Mouse (Mus musculus) ES-Bruce4 (cell line): ENCODE data around the gene Zfp704. TPM values are rescaled to one million over a fixed set of nuclear protein-coding genes. Genes with fewer than 3 reads are reported as not detected.

Experiments used
- H3K27ac ChIP-seq: 2 replicates; pipeline ENCODE4 v1.5.1; 2012; ENCODE audit warnings: low read length, inconsistent platforms; ENCODE audit not compliant: insufficient read depth
- H3K27me3 ChIP-seq: 2 replicates; pipeline ENCODE4 v1.6.1; 2012; ENCODE audit warnings: mild to moderate bottlenecking, low read length, inconsistent platforms; ENCODE audit not compliant: control insufficient read depth, poor library complexity, insufficient read depth, severe bottlenecking
- H3K36me3 ChIP-seq: 2 replicates; pipeline ENCODE4 v1.6.1; 2012; ENCODE audit warnings: inconsistent platforms, mild to moderate bottlenecking, low read length, moderate library complexity; ENCODE audit not compliant: control insufficient read depth, poor library complexity, insufficient read depth, severe bottlenecking
- H3K4me1 ChIP-seq: one replicate; pipeline ENCODE4 v1.8.1; 2011; ENCODE audit warnings: low read length; ENCODE audit not compliant: control insufficient read depth, insufficient read depth
- H3K4me3 ChIP-seq: 2 replicates; pipeline ENCODE4 v1.5.1; 2011; ENCODE audit warnings: low read depth, mild to moderate bottlenecking, low read length
- H3K9ac ChIP-seq: 2 replicates; pipeline ENCODE4 v1.6.1; 2012; ENCODE audit warnings: low read depth, mild to moderate bottlenecking, inconsistent platforms; ENCODE audit not compliant: poor library complexity, severe bottlenecking
- H3K9me3 ChIP-seq: replicated peaks from 2 replicates; pipeline ENCODE4 v1.6.1; 2012; ENCODE audit warnings: mild to moderate bottlenecking, low read length, inconsistent platforms; ENCODE audit not compliant: control insufficient read depth, poor library complexity, insufficient read depth, severe bottlenecking
- CTCF ChIP-seq: IDR thresholded peaks from one replicate; pipeline ENCODE4 v1.8.1; 2011; ENCODE audit warnings: low read depth, low read length
- EP300 ChIP-seq: IDR thresholded peaks from 2 replicates; pipeline ENCODE4 v1.6.1; 2011; ENCODE audit warnings: low read depth, low read length; ENCODE audit not compliant: insufficient read depth
- POLR2A ChIP-seq: IDR thresholded peaks from one replicate; pipeline ENCODE4 v1.8.1; 2011; ENCODE audit warnings: low read length; ENCODE audit not compliant: insufficient read depth
- polyA plus RNA-seq: library from polyadenylated mRNA; stranded (reverse); fragments of >200 nt; gene quantifications from 2 replicates; pipeline ENCODE4 v1.2.4, GENCODE M21; 2011; ENCODE audit warnings: low read depth; ENCODE audit not compliant: missing spikeins, insufficient read depth, insufficient read length

Zfp704 gene
- polyA plus RNA-seq, 1 experiment: 24.7 TPM

DNA sequence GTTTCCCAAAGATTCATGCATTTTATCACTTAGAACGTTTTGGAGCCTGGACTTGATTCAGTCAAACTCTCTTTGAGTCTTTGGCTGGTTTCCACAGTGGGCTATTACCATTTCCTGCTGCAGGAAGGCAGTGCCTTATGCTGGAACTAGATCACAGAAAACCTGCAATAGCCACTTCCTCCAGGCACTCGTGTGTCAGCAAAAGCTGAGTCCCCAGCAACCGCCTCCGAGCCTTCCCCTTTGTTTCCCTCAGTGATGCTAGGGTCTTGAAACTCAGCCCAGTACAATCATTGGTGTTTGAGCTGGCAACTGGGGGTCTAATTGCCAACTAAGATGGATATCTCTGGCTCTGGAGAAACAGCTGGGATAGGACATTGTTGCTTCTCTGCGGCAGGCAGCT, 207.0 kb downstream of the Zfp704 start:
- Histone ChIP-seq H3K27ac (no peak overlapping the region), H3K4me1 (no peaks in the 10 kb centered on the region), H3K9ac (no peak overlapping the region), H3K36me3 (no peaks in the 10 kb centered on the region), H3K27me3 (no peaks in the 10 kb centered on the region), H3K9me3 (no peaks in the 10 kb centered on the region), H3K4me3 (no peak overlapping the region)
- TF ChIP-seq POLR2A: no peak
- TF ChIP-seq EP300: no peak
- TF ChIP-seq CTCF: no peak

DNA sequence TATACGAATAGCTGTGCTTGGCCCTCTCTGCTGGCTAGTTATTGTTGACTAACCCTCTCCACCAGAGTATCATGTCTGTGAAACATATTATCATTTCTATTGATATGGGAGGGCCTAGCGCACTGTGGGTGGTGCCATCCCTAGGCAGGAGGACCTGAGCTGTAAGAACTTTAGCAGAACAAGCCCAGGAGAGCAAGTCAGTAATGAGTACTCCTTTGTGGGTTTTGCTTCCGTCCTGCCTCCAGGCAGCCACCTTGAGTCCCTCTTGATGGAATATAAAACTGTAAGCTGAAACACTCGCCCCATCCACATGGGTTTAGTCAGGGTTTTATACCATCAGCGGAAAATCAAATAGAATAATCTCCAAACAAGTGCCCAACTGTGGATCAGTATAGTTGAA, 207.5 kb downstream of the Zfp704 start:
- no peaks in the 10 kb centered on the region for H3K27me3 ChIP-seq
- H3K27ac ChIP-seq: no peak overlapping the region
- TF ChIP-seq CTCF (no peak), POLR2A (no peak)

DNA sequence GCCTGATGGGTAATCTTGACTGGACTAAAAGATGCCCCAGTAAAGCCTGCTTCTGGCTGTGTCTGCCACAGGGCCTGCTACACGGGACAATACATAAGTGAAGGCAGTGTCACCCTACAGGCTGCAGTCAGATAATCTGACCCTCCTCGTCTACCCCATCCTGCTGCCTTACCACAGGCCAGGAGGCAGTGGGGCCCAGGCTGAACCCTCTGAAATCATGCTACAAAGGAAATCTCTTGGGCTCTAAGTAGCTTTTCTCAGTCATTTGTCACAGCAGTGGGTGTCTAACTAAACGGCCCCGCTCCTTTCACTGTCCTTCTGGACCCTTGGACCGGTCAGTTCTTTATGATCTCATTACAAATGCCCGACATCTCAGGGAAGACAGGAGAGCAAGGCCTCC, 208.2 kb downstream of the Zfp704 start:
- no peaks in the 10 kb centered on the region for H3K27me3 ChIP-seq
- H3K4me1 ChIP-seq: no peaks in the 10 kb centered on the region
- no peak overlapping the region for H3K9ac ChIP-seq
- H3K36me3 ChIP-seq: no peaks in the 10 kb centered on the region
- no peak overlapping the region for H3K27ac ChIP-seq
- no peak overlapping the region for H3K4me3 ChIP-seq
- H3K9me3 ChIP-seq: no peaks in the 10 kb centered on the region
- TF ChIP-seq POLR2A: no peak
- no peak for TF ChIP-seq EP300
- no peak for TF ChIP-seq CTCF

More for the DNA sequence above, 207.5 kb downstream of the Zfp704 start:
- no peaks in the 10 kb centered on the region for H3K4me1 ChIP-seq
- no peaks in the 10 kb centered on the region for H3K36me3 ChIP-seq
- no peak overlapping the region for H3K4me3 ChIP-seq
- H3K9ac ChIP-seq: no peak overlapping the region
- no peaks in the 10 kb centered on the region for H3K9me3 ChIP-seq

DNA sequence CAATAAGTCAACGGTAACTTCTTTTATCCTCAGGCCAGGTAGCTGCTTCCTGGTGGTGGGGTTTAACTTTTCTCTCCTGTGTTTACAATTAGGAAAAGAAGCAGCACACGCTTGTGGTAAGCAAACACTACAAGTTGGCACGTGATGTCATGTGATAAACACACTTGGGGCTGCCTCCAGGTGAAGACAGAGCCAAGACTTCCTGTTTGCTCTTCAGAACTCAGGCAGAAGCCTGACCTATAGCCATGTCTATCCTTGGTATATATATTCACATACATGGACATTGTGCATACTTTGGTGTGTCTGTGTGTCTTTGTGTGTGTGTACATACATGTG, 209.0 kb downstream of the Zfp704 start:
- TF ChIP-seq POLR2A: no peak
- no peak for TF ChIP-seq CTCF
- TF ChIP-seq EP300: no peak
- Histone ChIP-seq H3K4me3 (no peak overlapping the region), H3K9ac (no peak overlapping the region), H3K27me3 (no peaks in the 10 kb centered on the region), H3K4me1 (no peaks in the 10 kb centered on the region), H3K9me3 (no peaks in the 10 kb centered on the region), H3K27ac (no peak overlapping the region), H3K36me3 (no peaks in the 10 kb centered on the region)

DNA sequence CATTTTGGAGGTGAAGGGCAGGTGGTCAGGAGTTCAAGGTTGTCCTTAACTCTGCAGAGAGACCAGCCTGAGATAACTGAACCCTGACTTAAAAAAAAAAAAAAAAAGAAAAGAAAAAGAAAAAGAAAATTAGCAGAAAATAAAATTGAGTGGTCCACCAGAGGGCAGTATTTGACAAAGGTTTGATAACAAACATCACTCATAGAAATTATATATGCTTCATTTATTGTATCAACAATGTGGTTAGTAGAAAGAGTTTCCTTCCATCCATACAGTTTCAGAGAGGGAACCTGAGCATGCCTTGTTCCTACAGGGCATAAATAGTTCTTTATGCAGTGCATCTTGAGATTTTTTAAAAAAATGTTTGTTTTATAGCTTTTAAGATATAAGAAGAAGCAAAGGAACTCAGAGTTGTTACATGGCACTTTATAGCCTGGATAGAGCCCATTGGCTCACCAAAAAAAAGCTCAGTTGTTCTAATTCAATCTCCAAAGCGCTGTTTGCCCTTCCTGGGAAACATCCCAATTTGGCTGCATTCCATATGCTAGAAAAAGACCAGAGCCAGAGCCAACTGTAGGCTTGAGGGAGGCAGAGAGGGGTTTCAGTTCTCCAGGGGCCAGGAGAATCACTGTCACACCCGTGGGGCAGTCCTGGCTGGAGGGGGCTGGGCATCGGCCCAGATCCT, 209.5 kb downstream of the Zfp704 start:
- Histone ChIP-seq H3K4me3 (no peak overlapping the region), H3K36me3 (no peaks in the 10 kb centered on the region), H3K9ac (no peak overlapping the region), H3K27me3 (no peaks in the 10 kb centered on the region), H3K27ac (no peak overlapping the region), H3K9me3 (no peaks in the 10 kb centered on the region), H3K4me1 (no peaks in the 10 kb centered on the region)
- TF ChIP-seq POLR2A (no peak), CTCF (no peak), EP300 (no peak)

DNA sequence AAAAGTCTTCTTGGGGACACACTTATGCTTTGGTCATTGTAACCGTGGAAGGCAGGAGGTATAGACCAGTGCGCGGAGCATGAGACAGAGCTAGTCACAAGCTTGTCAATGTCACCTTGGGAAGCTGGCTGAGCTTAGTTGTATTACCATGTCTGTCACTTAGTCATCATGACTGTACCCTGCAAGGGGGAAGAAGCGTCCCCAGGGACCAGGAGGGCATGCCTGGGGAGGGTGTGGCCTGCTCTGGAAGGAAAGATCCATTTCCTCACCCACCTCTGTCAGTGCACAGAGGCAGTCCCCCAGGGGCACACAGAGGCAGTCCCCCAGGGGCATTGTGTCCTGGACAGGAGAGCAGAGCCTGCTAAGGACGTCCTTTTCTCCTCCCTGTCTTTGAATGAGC, 211.6 kb downstream of the Zfp704 start:
- Histone ChIP-seq H3K27me3 (no peaks in the 10 kb centered on the region), H3K27ac (no peak overlapping the region)
- TF ChIP-seq POLR2A (no peak), EP300 (peak; percentile 89), CTCF (no peak)

More for the DNA sequence above, 211.6 kb downstream of the Zfp704 start:
- Histone ChIP-seq H3K36me3 (no peaks in the 10 kb centered on the region), H3K4me1 (no peaks in the 10 kb centered on the region), H3K9me3 (peaks cover 3% of the 10 kb centered on the region; the same call in 1 of the 2 replicates), H3K9ac (no peak overlapping the region), H3K4me3 (no peak overlapping the region)
